Mouse (Mus musculus) megakaryocyte, embryonic 14.5 days (primary cell): ENCODE data around the gene Hbb-bs.

Source experiments
- FLI1 ChIP-seq: IDR thresholded peaks from 2 replicates; pipeline ENCODE4 v1.6.1; 2012; ENCODE audit warnings: low read length, inconsistent platforms, mixed read lengths
- GATA1 ChIP-seq: IDR thresholded peaks from 3 replicates; pipeline ENCODE4 v1.6.1; 2012; ENCODE audit warnings: mixed read lengths, low read length, inconsistent platforms, borderline replicate concordance

- TF ChIP-seq GATA1, result no peak
- no peak for TF ChIP-seq FLI1
These were observed 33.0 kb upstream of the Hbb-bs start for GRCm38 (mm10) chr7:103860855-103861254.
